Mouse (Mus musculus) MEL (cell line): ENCODE results near the gene Hagh.

Experiments used
- CTCF ChIP-seq, 3 experiments: IDR thresholded peaks in 2 of 3; conservative IDR thresholded peaks in 1 of 3; 2 replicates each; pipeline ENCODE4 v1.5.1; 2011 to 2012; ENCODE audit warnings: low read length in 3 of 3, low read depth in 2 of 3, mild to moderate bottlenecking in 2 of 3, improper control_type of control experiment in 1 of 3, inconsistent platforms in 1 of 3, mixed read lengths in 1 of 3, moderate library complexity in 1 of 3; ENCODE audit not compliant: control insufficient read depth in 1 of 3, insufficient read depth in 1 of 3, poor library complexity in 1 of 3, severe bottlenecking in 1 of 3
- E2F4 ChIP-seq: IDR thresholded peaks from 2 replicates; pipeline ENCODE4 v1.6.1; 2011; ENCODE audit warnings: low read depth, low read length, improper control_type of control experiment, borderline replicate concordance
- GATA1 ChIP-seq: IDR thresholded peaks from 2 replicates; pipeline ENCODE4 v1.6.1; 2011; ENCODE audit warnings: low read depth, low read length, improper control_type of control experiment
- MAFK ChIP-seq: IDR thresholded peaks from 2 replicates; pipeline ENCODE4 v1.6.1; 2011; ENCODE audit warnings: low read depth, mild to moderate bottlenecking, low read length, improper control_type of control experiment, borderline replicate concordance
- MYB ChIP-seq: IDR thresholded peaks from 2 replicates; pipeline ENCODE4 v1.6.1; 2011; ENCODE audit warnings: mild to moderate bottlenecking, low read depth, low read length, improper control_type of control experiment
- MYC ChIP-seq: IDR thresholded peaks from 2 replicates; pipeline ENCODE4 v1.6.1; 2011; ENCODE audit warnings: low read depth, mild to moderate bottlenecking, low read length, improper control_type of control experiment, moderate library complexity
- POLR2A ChIP-seq, 2 experiments: IDR thresholded peaks; 2 replicates each; pipeline ENCODE4 v1.6.1; 2011 to 2012; ENCODE audit warnings: low read length in 2 of 2, mild to moderate bottlenecking in 2 of 2, control low read depth in 1 of 2, improper control_type of control experiment in 1 of 2, low read depth in 1 of 2, moderate library complexity in 1 of 2; ENCODE audit not compliant: control insufficient read depth in 1 of 2, insufficient read depth in 1 of 2, poor library complexity in 1 of 2
- RCOR1 ChIP-seq: IDR thresholded peaks from 2 replicates; pipeline ENCODE4 v1.6.1; 2012; ENCODE audit warnings: low read depth, mild to moderate bottlenecking, inconsistent platforms, low read length, improper control_type of control experiment
- TBP ChIP-seq: IDR thresholded peaks from 2 replicates; pipeline ENCODE4 v1.8.0; 2011; ENCODE audit warnings: low read depth, low read length, improper control_type of control experiment

DNA sequence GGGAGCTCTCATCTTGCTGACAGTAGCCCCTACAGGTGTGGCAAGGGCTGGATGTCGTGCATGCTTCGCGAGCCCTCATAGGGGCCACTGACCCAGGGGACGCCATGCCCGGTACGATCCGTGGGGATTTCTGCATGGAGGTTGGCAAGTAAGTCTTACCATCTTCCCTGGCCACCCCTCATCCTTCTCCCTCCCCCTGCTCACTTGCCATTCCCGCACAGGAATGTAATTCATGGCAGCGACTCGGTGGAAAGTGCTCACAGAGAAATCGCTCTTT lies 57.0 kb downstream of the Hagh start:
- no peak for TF ChIP-seq CTCF (IDR thresholded peaks at IDR 0.05 in 2 of 3, conservative IDR thresholded peaks at IDR 0.05 in 1 of 3; ENCODE audit: control insufficient read depth in 1 of 3, insufficient read depth in 1 of 3, low read depth in 2 of 3, low read length in 3 of 3, poor library complexity in 1 of 3, severe bottlenecking in 1 of 3)
- TF ChIP-seq MAFK, result no peak
- no peak for TF ChIP-seq POLR2A (IDR thresholded peaks at IDR 0.05; ENCODE audit: control insufficient read depth in 1 of 2, insufficient read depth in 1 of 2, low read depth in 1 of 2, low read length in 2 of 2, poor library complexity in 1 of 2)
- TF ChIP-seq TBP, result no peak
- no peak for TF ChIP-seq GATA1
- TF ChIP-seq MYC, result no peak
- TF ChIP-seq RCOR1, result no peak
- no peak for TF ChIP-seq E2F4
- no peak for TF ChIP-seq MYB
